Mouse (Mus musculus) ES-CJ7 (cell line): ENCODE measurements around the gene Slc25a20.

Experiments used
- DNase-seq: peaks from one replicate; pipeline ENCODE4 v3.0.0; 2011; ENCODE audit warnings: low read depth, low spot score

The Slc25a20 gene

DNA sequence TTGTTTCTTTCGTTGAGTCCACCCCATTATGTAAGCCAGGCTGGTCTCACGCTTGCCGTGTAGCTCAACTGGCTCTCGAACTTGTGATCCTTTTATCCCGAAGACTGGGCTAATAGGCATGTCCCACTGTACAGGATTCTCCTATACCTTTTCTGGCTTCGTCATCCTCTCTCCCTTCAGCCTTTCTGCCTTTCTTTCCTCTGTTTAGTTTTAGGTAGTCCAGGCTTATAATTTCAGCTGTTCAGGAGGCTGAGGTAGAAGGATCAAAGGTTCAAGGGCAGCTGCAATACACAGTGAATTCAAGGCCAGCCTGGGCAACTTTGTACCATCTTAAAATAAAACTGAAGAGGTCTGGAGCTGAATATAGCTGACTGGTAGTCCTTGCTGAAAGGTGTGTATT lies 25.3 kb downstream of the Slc25a20 start:
- DNase-seq = no peak

DNA sequence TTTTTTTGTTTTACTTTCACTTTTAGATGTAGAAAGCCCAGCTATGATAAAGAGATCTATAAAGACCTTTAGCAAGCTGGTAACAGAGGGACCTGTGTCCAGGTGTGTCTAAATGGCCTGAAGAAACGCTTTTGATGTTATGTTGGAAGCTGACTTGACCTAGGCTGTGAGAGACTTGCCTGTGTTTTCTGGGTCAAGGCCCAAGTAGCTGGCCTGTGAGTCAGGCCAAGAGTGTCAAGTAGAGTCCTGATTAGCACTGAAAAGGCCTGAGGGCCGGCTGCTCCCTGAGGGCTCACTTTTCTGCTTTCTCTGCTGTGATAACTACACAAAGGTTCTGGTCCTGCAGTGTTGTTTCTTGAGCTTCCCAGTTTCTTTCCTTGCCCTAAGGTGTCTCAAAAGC lies 25.8 kb downstream of the Slc25a20 start:
- no peak for DNase-seq

DNA sequence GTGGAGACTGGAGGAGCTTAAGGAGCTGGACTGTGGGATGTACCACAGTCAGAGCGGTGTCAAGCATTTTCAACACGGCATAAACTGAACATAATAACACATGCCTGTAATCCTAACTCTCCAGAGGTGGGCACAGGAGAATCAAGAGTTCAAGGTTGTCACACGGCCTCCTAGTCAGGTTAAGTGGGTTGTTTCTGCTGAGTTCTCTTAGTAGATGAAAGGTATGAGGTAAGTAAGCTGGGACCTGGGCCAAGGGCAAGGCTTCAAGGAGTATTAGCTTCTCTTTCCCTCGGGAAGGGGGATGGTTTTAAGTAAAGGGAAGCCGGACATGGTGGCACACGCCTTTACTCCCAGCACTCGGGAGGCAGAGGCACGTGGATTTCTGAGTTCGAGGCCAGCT lies 26.6 kb downstream of the Slc25a20 start:
- no peak for DNase-seq

DNA sequence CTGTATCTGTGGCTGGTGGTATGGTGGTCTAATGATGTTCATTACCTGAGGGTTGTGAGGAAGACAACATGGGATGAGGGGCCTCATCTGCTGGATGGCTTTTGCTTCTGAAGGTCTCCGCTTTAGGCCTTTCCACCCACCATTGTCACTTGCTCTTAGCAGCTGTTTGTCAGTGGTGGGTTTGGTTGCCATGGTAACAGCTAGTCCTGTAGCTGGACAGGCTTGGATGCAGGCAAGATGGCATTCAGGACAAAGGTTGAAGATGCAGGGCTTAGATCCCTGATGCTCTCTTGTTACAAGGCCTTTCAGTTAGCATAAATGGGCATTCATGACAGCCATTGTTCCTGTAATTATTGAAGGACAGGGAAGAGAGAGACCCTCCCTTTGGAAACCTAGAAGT lies 27.2 kb downstream of the Slc25a20 start, which contains the start of gene Prkar2a:
TSS of gene Prkar2a (plus strand) at position 209 of the 400 bp plus-strand sequence.
- DNase-seq = peak; percentile 50

DNA sequence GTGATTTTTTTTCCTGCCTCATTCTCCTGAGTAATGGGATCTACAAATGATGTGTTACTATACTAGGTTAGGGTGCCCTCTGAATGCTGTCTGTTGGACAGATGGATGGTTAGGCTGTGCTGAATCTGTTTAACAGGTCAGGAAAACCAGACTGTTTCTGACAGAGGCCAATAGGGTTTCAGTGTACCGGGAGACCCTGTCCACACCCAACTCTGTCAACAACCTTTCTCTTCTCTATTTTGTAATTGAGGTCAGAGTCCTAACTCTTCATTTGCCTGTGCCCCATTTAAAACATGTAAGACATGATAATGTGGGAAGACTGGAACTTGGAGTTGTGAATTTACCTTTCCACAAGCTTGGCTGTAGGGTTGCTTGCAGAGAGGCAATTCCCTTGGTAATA lies 28.1 kb downstream of the Slc25a20 start:
- no peak for DNase-seq

DNA sequence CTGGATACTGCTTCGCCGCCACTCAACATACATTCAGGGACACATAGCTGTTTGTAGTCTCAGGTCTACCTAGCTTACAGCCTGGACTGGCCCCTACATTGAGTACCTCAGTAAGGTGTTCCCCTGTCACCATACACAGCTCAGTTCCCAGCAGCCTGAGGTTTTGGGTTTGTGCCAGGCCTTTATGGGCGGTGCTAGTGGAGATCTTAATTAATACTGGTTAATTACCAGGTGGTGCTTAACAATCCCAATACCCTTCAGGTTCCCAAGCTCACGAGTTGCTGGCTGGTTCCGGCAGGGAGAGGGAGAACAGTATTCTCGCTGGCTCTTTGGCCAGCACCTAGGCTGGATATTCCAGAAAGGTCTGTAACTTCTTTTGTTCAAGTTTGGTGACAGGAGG lies 29.0 kb downstream of the Slc25a20 start:
- no peak for DNase-seq

DNA sequence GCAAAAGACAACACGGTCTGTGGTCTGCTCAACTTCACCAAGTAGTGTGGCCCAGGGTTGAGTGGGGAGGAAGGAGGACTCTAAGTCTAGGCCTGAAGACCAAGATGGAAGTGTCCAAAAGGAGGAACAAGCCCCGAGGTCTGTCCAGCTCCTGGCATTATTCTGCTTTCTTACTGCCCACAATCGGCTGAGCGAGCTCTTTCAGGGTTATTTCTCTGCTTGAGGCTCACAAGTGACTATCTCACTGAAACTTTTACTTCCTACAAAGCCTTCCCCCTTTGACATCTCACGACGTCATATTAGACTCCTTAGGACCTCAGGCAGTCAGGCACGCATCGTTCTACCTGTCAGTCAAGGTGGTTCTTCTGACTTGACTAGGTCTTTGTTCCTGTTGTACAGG lies 29.5 kb downstream of the Slc25a20 start:
- DNase-seq = no peak

DNA sequence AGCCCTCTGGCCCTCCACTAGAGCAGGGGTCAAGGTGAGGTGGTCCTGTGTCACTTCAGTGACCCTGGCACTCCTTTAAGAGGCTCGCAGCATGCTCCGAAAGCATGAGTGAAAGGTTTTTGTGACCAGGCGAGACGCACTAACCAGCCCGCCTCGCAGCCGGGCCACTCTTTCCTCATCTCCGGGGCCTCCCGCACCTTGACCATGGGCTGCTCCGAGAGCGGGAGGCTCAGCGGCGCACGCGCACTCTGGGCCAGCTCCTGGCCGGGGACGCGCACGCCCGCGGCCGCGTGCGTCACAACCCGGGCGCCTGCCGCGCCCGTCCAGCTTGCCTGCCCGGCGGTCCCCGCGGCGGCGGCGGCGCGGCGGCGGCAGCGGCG lies 29.9 kb downstream of the Slc25a20 start:
- peak; percentile 78 for DNase-seq

DNA sequence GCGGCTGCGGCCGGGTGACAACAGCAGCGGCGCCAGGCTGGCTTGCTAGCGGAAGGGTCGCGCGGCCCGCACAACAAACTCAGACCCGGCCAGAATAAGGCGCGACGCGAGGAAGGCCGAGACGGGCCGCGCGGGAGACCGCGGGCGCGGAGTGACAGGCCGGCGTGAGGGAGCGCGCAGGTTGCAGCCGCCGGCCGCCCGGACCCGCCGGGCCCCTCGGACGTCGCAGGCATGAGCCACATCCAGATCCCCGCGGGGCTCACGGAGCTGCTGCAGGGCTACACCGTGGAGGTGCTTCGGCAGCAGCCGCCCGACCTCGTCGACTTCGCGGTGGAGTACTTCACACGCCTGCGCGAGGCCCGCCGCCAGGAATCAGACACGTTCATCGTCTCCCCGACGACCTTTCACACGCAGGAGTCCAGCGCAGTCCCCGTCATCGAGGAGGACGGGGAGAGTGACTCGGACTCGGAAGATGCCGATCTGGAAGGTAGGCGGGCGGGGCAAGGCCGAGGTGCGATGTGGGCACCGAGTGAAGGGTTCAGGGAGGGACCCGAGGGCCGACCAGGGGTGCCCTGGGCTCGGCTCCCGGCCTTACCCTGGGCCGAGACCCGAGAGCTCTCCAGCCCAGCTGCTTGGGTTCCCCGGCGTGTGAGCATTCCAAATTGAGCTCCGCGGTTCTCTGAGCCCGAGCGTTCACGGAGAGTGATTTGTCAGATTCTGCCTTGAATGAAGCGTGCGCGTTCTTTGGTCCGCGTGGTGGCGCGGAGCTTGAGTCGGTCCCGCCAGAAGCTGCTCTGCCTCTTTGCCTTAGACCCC lies 30.5 kb downstream of the Slc25a20 start:
- DNase-seq = peak; percentile 69

DNA sequence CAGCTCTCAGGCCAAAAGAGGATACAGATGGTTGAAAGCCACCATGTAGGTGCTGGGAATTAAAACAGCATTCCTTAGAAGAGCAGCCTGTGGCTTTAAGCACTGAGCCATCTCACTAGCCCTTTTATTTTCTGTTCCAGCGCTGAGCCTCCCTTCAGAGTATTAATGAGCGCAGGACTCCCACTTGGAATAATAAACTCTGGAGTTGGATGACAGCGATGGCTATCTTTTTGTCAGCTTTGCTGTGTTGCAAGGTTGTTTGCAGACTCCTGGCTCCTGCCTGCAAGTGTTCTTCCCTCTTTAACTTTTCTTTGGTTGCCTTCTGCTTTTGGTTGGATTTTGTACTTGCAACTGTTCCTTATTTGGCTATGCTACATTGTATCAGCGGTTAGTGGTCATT lies 32.1 kb downstream of the Slc25a20 start:
- no peak for DNase-seq

DNA sequence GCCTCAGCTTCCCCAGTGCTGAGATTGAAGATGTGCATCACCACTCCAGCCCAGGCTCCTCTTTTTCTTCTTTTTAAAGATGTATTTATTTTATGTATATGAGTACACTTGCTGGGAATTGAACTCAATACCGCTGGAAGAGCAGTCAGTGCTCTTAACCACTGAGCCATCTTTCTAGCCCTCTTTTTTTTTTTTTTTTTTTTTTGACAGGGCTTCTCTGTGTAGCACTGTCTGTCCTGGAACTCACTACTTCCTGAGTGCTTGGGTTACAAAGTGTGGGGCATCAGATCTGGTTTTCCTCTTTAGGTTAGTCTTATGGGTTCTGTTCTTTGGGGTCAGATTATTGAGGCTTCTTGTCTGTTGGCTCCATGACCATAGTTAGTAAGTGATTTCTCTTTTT lies 32.6 kb downstream of the Slc25a20 start:
- no peak for DNase-seq

DNA sequence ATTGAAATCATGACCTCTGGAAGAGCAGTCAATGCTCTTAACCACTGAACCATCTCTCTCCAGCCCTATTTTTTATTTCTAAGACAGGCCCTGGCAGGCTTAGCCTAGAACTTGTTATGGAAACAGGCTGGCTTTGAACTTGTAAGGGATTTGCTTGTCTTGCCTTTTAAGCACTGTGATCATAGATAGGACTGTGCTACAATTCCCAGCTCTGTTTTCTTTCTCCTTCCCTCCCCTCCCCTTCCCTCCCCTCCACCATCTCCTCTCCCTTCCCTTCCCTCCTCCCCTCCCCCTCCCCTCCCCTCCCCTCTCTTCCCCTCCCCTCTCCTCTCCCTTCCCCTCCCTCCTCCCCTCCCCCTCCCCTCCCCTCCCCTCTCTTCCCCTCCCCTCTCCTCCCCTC lies 40.6 kb downstream of the Slc25a20 start:
- DNase-seq = peak; percentile 65

DNA sequence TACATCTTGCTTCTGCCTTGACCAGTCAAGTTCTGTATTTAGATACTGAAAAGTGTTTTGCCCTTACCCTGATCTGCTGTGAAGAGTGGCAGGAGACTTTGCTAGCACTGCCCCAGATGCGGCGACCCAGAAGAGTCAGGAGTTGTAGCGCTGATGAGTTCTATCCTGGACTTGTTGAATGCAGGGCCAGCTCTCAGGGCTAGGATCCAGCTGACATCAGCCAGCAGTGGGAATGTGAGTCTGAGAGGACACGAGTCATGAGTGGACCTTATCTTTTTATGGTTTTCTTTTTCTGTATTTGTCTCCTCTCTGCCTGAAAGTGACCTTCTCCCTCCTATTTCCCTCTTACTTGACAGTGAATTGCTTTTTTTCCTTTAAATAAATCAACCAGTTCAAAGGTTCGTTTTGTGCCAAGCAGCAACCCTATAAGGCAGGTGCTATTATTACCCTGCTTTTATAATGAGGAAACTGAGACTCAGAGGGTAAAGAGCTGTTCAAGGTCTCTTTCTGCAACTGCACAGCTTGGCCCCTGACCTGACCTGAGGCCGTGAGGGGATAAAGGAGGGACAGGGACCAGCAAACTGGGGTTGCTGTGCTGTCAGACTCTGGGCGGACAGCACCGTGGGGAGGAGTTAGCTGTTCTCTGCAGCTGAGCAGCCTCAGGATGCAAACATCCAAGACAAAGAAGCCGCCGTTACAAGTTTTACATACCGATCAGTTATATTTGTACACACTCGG lies 41.7 kb downstream of the Slc25a20 start:
- DNase-seq = peak; percentile 60

DNA sequence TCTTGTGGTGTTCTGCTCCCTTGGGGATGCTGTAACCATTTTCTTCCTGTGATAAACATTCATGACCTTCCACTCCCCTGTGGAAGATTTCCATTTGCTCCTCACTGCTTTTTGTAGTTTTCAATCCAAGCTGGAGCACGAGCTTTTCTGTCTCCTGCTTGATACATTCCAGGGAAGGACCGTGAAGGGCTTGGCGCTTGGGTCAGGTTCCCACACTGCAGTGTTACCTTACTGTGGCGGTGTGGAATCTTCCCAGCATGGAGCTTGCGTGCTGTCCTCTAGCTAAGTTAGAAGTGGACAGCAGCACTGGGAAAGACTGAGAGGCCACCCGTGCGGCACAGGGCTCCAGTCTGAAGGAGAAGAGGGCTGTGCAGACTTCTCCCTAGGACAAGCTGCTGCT lies 42.7 kb downstream of the Slc25a20 start:
- DNase-seq = no peak

DNA sequence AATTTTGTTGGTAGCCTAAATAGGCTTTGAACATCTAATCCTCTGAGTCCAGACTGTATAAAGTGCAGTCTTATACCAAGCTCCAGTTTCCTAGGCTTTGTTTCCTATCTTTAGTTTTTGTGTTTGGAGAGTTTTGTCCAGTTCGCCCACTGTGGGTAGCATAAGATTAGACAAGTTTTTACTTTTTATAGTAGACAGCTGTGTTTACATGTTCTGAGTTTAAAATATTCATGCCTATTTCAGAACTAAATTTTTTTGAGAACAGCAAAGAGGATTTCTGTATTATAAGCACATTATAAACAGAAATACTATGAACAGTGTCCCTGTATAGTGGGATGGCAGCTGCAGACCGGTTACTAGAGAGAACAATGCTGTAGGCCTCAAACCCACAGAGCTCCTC lies 45.3 kb downstream of the Slc25a20 start:
- DNase-seq = no peak

DNA sequence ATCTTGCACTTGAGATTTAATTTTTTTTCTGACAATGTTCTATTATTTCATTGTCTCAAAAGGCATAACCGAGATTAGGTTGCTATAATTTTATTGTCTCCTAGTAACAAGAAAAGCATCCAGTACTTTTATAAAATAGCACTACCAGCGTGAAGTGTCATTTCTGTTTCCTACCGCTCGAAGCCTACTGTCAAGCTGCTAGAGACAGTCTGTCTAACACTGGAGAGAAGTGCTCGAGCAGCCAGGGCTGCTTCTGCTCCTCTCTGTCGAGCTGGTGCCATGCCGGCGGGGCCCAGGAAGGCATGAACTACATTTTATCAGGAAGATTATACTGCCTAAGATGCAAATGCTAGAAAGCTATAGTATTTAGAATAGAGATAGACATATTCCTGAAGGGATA lies 46.9 kb downstream of the Slc25a20 start:
- no peak for DNase-seq

DNA sequence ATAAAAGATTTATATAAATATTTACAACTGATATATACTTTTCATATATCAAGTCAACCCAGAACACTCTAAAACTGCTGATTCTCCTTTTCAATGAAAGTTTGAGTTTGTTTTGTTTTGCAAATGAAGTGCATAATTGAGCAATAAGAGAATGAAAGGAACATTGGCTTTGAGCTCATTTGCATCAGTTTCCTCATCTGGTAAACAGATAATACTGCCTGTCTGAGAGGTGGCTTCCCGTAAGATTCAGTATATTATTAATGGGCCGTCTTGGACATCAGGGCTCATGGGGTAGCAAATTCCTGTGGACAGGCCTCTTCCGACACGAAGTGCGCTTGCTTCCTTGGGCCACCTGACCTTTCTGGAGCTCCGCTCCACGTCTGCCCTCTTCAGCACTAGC lies 48.9 kb downstream of the Slc25a20 start:
- DNase-seq = peak; percentile 66

DNA sequence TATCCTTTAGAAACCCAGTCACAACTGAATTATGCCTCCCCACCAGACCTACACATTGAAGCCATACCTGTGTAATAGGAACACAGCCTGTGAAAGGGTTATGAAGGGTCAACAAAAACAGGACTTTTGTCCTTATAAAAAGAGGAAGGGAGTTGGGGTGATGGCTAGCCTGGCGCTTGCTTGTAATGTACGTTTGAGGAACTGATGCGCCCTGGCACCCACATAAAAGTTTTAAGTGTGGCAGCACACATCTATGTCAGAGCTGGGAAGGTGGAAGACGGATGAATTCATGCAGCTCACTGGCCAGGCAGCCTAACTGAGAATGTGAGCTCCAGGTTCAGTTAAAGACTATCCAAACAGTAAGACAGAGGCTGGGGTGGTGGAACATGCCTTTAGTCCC lies 54.3 kb downstream of the Slc25a20 start:
- DNase-seq = no peak

DNA sequence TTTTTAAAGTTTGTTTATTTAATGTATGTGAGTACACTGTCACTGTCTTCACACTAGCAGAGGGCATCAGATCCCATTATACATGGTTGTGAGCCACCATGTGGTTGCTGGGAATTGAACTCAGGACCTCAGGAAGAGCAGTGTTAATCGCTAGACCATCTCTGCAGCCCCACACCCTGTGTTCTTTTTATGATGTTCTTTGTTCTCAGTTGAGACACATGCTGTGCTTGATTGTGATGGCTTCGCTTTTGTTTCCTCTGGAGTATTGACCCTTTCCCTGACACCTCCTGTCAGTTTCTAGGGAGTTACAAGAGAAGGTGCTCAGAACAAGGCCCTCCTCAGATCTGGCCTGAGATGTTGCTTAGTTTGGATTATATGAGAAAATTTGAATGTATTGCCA lies 61.9 kb downstream of the Slc25a20 start:
- peak; percentile 82 for DNase-seq

DNA sequence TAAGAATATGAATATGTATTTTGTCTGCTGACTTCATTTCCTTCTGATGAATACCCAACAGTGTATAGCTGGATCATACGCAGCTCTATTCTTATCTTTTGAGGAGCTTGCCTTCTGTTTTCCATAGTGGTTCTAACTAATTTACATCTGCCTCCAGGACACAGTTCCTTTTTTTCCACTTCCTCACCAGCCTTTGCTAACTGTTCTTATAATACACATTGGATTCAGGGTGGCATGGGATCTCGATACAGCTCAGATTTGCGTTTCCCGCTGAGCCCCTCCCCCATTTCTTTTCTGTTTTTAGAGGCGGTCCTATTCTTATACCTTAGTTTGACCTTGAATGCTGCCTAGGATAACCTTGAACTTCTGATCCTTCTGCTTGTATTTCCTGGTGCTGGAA lies 64.2 kb downstream of the Slc25a20 start:
- peak; percentile 62 for DNase-seq

DNA sequence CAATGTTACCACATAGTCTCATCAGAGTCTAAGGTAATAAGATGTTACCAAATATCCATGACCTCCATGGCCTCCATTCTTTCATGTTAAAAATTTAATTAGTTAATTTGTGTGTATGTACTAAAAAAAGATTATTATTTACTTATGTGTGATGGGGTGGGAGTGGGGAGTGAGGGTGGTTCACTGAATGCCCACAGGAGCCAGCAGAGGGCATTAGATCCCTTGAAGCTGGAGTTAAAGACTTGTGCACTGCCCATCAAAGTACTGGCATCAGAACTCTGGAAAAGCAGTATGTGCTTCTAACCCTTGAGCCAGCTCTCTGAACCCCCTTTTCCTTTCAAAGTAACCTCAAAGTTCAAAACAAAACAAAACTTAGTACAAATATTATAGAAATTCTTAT lies 67.2 kb downstream of the Slc25a20 start:
- DNase-seq = no peak

DNA sequence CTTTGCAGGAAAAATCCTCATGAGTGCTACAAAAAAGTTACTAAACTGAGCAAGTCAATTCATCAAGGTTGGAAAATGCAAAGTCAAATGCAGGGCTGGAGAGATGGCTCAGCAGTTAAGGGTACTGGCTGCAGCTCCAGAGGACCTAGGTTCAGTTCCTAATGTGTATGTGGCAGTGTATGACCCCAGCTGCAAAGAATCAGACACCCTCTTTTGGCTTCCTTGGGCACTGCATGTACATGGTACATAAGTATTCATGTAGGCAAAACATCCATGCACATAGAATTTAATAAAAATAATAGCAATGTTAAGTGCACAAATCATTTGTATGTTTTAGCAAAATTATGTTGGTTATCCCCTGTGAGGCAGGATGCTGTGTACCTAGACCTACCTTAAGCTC lies 70.6 kb downstream of the Slc25a20 start:
- DNase-seq = no peak
